Mouse (Mus musculus) stomach, embryonic 14.5 days (tissue): ENCODE measurements around the gene Gria4. TPM values are rescaled to one million over a fixed set of nuclear protein-coding genes. Genes with fewer than 3 reads are reported as not detected.
"Not testable (repeated sequence)": the region's sequence is repeated elsewhere in the genome, so short reads cannot be mapped to it uniquely, and the experiment has no call there.

Experiments
- ATAC-seq: fragments of 200-750 bp; cut with Nextera tagmentation; 2 replicates; pipeline ENCODE4 v1.8.0; 2017; ENCODE audit warnings: low read depth, moderate TSS enrichment; ENCODE audit not compliant: insufficient number of reproducible peaks, insufficient read depth, low FRiP score
- H3K27ac ChIP-seq: fragments of 300-500 bp; sonication (generic); 2 replicates; pipeline ENCODE4 v1.5.1; 2014; ENCODE audit warnings: mild to moderate bottlenecking, low read length, moderate library complexity, mixed read lengths
- H3K27me3 ChIP-seq: fragments of 300-500 bp; sonication (generic); 2 replicates; pipeline ENCODE4 v1.6.1; 2014; ENCODE audit warnings: low read length, control low read depth, mixed read lengths; ENCODE audit not compliant: control insufficient read depth, insufficient read depth
- H3K36me3 ChIP-seq: fragments of 300-500 bp; sonication (generic); 2 replicates; pipeline ENCODE4 v1.6.1; 2014; ENCODE audit warnings: mild to moderate bottlenecking, control low read depth, low read length, moderate library complexity, mixed read lengths; ENCODE audit not compliant: control insufficient read depth, insufficient read depth
- H3K4me1 ChIP-seq: fragments of 300-500 bp; sonication (generic); 2 replicates; pipeline ENCODE4 v1.6.1; 2014; ENCODE audit warnings: low read length, control low read depth, mixed read lengths; ENCODE audit not compliant: control insufficient read depth, insufficient read depth
- H3K4me2 ChIP-seq: fragments of 300-500 bp; sonication (generic); replicated peaks from 2 replicates; pipeline ENCODE4 v1.6.1; 2014; ENCODE audit warnings: low read depth, low read length, control low read depth
- H3K4me3 ChIP-seq: fragments of 300-500 bp; sonication (generic); 2 replicates; pipeline ENCODE4 v1.5.1; 2014; ENCODE audit warnings: low read depth, low read length, control low read depth
- H3K9ac ChIP-seq: fragments of 300-500 bp; sonication (generic); replicated peaks from 2 replicates; pipeline ENCODE4 v1.6.1; 2014; ENCODE audit warnings: low read depth, mild to moderate bottlenecking, control low read depth, low read length, moderate library complexity, mixed read lengths
- H3K9me3 ChIP-seq: fragments of 300-500 bp; sonication (generic); 2 replicates; pipeline ENCODE4 v1.6.1; 2016; ENCODE audit warnings: low read depth, low read length, control low read depth; ENCODE audit not compliant: control insufficient read depth
- WGBS: fragments of 180-500 bp; shearing (Covaris S2); extraction: QIAGEN DNeasy Blood & Tissue Kit; methylation state at CpG from one replicate; pipeline ENCODE4 v1.1.7; 2014; 5-methylcytosine and 5-hydroxymethylcytosine counted together
- polyA plus RNA-seq: library from polyadenylated mRNA; unstranded; fragments of >200 nt; fragmentation: Nextera tagmentation; extraction: Ambion mirVana; gene quantifications from 2 replicates; pipeline ENCODE4 v1.2.1, GENCODE M21; 2014

Gene Gria4
- polyA plus RNA-seq, 1 experiment from 2014 or later, result 12.1 TPM

- no peaks in the 10 kb centered on the region for H3K27me3 ChIP-seq
- no peak overlapping the region for H3K27ac ChIP-seq
- no peaks in the 10 kb centered on the region for H3K4me1 ChIP-seq
- H3K9me3 ChIP-seq, result no peaks in the 10 kb centered on the region
- no peak overlapping the region for H3K9ac ChIP-seq
- no peak overlapping the region for H3K4me2 ChIP-seq
- 46% methylated on average over 1 of the region's 1 CpGs for WGBS
- no peak for ATAC-seq
- no peaks in the 10 kb centered on the region for H3K36me3 ChIP-seq
- no peak overlapping the region for H3K4me3 ChIP-seq
Measured at GRCm38 (mm10) chr9:4459456-4460070, 336.5 kb downstream of the Gria4 start.

- Histone ChIP-seq H3K9ac (no peak overlapping the region), H3K36me3 (no peaks in the 10 kb centered on the region), H3K4me2 (no peak overlapping the region), H3K27me3 (no peaks in the 10 kb centered on the region), H3K9me3 (no peaks in the 10 kb centered on the region), H3K27ac (no peak overlapping the region), H3K4me3 (no peak overlapping the region), H3K4me1 (no peaks in the 10 kb centered on the region)
- ATAC-seq, result no peak
- WGBS, result 78% methylated on average over 1 of the region's 1 CpGs
Measured at GRCm38 (mm10) chr9:4458193-4458592, 337.8 kb downstream of the Gria4 start.

- H3K36me3 ChIP-seq, result no peaks in the 10 kb centered on the region
- H3K4me3 ChIP-seq, result no peak overlapping the region
- no peaks in the 10 kb centered on the region for H3K4me1 ChIP-seq
- H3K27ac ChIP-seq, result no peak overlapping the region
- H3K9ac ChIP-seq, result no peak overlapping the region
- H3K27me3 ChIP-seq, result no peaks in the 10 kb centered on the region
- H3K9me3 ChIP-seq, result no peaks in the 10 kb centered on the region
- ATAC-seq, result no peak
- H3K4me2 ChIP-seq, result no peak overlapping the region
- 88% methylated on average over 1 of the region's 1 CpGs for WGBS
Measured at GRCm38 (mm10) chr9:4457644-4458043, 338.4 kb downstream of the Gria4 start.

- no peaks in the 10 kb centered on the region for H3K4me1 ChIP-seq
- ATAC-seq, result 0 out of 2 replicates have a peak, but pooled peaks have one; percentile 33
- H3K9me3 ChIP-seq, result no peaks in the 10 kb centered on the region
- WGBS, result 27% methylated on average over 2 of the region's 2 CpGs
- H3K27ac ChIP-seq, result no peak overlapping the region
- no peak overlapping the region for H3K4me2 ChIP-seq
- no peaks in the 10 kb centered on the region for H3K36me3 ChIP-seq
- H3K27me3 ChIP-seq, result no peaks in the 10 kb centered on the region
- H3K9ac ChIP-seq, result no peak overlapping the region
- H3K4me3 ChIP-seq, result no peak overlapping the region
Measured at GRCm38 (mm10) chr9:4442908-4443307, 353.1 kb downstream of the Gria4 start.

GRCm38 (mm10) chr9:4400801-4401200 is 395.2 kb downstream of the Gria4 start:
- not testable (repeated sequence) for H3K4me3 ChIP-seq, H3K9me3 ChIP-seq, ATAC-seq, H3K27me3 ChIP-seq, H3K27ac ChIP-seq, H3K4me2 ChIP-seq, H3K4me1 ChIP-seq, H3K36me3 ChIP-seq, H3K9ac ChIP-seq
- WGBS, result 95% methylated on average over 11 of the region's 11 CpGs

GRCm38 (mm10) chr9:4376640-4377120 is 419.4 kb downstream of the Gria4 start:
- Histone ChIP-seq H3K4me3 (peak overlapping the region; percentile 51), H3K9me3 (no peaks in the 10 kb centered on the region), H3K27ac (peak overlapping the region; percentile 17; the same call in 1 of the 2 replicates), H3K4me2 (peak overlapping the region; percentile 51), H3K9ac (peak overlapping the region; percentile 22), H3K4me1 (0 out of 2 replicates have a peak, but pooled peaks cover 4% of the 10 kb centered on the region), H3K36me3 (0 out of 2 replicates have a peak, but pooled peaks cover 3% of the 10 kb centered on the region), H3K27me3 (no peaks in the 10 kb centered on the region)
- ATAC-seq, result no peak
- 0% methylated on average over 15 of the region's 15 CpGs for WGBS

- H3K4me1 ChIP-seq, result 0 out of 2 replicates have a peak, but pooled peaks cover 4% of the 10 kb centered on the region
- no peaks in the 10 kb centered on the region for H3K9me3 ChIP-seq
- peak within 1 kb of the TSS; percentile 55 for H3K4me2 ChIP-seq
- peak within 1 kb of the TSS; percentile 76; the same call in 1 of the 2 replicates for H3K27ac ChIP-seq
- peak within 1 kb of the TSS; percentile 36 for H3K9ac ChIP-seq
- peak; percentile 100 for ATAC-seq
- H3K27me3 ChIP-seq, result no peaks in the 10 kb centered on the region
- H3K4me3 ChIP-seq, result peak within 1 kb of the TSS; percentile 51
- H3K36me3 ChIP-seq, result no peaks in the 10 kb centered on the region
- WGBS, result 3% methylated on average over 31 of the region's 31 CpGs
Measured at GRCm38 (mm10) chr9:4375828-4376639, 420.0 kb downstream of the Gria4 start, which contains the start of gene Msantd4. TSS of gene Msantd4 (plus strand) at chr9:4376562.
